Mouse (Mus musculus): ENCODE measurements around the gene Pbdc1.
"Not testable (repeated sequence)": the region's sequence is repeated elsewhere in the genome, so short reads cannot be mapped to it uniquely, and the experiment has no call there.

The Pbdc1 gene

DNA sequence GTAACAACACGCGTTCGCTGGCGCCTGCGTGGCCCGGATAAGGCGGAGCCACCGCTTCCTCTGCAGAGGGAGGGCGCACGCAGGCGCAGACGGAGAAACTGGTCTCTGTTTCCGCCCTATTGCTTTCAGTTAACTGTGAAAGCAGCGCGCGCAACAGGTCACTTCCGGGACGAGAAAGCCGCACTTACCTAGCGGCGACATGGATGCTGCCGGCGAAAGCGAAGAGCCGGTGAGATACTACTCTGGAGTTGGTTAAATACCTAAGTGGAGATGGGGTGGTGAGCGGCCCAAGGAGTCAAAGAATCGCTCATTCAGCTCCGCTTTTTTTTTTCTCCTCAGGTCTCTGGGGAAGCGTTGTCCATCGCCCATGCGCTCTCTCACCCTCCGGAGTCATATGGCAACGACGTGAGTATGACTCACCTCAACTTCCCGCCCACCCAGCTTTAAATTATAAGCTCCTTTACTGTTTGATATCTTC lies at the start of gene Pbdc1:
Gene Pbdc1 (plus strand): TSS at position 142 of the 478 bp plus-strand sequence.
- DNase-seq (ENCODE audit: low read depth, low spot score), result peak; percentile 86

- DNase-seq (ENCODE audit: low read depth, low spot score), result no peak
Observed at GRCm38 (mm10) chrX:105037666-105038065, 41.9 kb upstream of the Pbdc1 start.

GRCm38 (mm10) chrX:105064294-105064693 lies 15.3 kb upstream of the Pbdc1 start:
- DNase-seq (ENCODE audit: low read depth, low spot score), result no peak

DNA sequence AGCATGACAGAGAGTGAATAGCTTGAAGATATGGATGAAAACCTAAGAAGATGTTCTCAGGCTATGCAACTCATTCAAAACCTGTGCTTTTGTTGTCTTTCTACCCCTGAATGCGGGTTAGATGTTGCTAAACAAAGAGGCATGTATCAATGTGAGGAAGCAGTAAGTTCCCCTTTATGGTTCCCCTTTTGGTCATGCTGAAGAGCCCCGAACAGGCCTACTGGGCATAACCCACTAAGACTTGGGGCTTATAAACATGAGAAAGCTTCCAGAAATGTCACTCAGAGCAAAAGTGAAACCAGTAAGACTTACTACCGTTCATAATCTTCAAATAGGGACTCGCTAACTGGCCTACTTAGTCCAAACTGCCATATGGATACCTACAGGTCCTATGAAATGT lies 14.8 kb upstream of the Pbdc1 start:
- DNase-seq (ENCODE audit: low read depth, low spot score), result peak; percentile 4

GRCm38 (mm10) chrX:105069671-105070503 lies 9.7 kb upstream of the Pbdc1 start:
- DNase-seq (ENCODE audit: low read depth, low spot score), result peak; percentile 71

DNA sequence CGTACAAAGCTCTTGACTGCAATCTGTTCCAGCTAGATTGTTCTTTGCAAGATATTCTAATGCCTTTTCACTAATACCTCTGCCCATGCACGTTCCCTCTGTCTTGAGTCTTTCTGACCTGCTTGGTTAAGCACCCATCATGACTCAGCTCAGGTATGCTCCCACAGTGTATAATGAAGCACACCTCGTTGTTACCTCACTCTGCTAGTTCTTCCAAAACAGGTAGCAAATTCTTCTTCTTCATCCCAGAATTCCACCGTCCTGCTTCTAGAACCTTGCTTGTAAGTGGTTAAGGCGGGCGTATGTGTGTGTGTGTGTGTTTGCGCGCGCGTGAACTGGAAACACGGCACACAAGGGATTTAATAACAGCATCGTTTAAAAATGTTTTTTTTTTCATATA lies 405 bp upstream of the Pbdc1 start:
- DNase-seq (ENCODE audit: low read depth, low spot score), result no peak

- DNase-seq (ENCODE audit: low read depth, low spot score), result no peak
Observed at GRCm38 (mm10) chrX:105080096-105080495, 540 bp downstream of the Pbdc1 start.

DNA sequence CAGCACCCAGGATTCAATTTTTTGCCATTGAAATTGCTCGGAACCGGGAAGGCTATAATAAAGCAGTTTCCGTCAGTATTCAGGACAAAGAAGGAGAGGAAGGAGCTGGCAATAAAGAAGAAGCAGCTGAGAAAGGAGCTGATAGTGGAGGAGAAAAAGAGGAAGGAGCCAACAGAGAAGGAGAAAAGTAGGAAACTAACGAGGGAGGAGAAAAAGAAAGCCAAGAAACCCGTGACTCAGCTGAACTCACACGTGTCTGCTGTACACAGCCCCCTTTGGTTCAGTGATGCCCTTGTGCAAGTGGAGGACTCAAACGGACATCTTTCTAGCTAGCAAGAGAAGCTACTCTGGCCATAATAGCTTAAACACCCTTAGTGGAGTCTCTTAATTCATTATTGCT lies 3.5 kb downstream of the Pbdc1 start:
- not testable (repeated sequence) for DNase-seq (ENCODE audit: low read depth, low spot score)

- DNase-seq (ENCODE audit: low read depth, low spot score), result no peak
Observed at GRCm38 (mm10) chrX:105104175-105104574, 24.6 kb downstream of the Pbdc1 start.

GRCm38 (mm10) chrX:105114994-105115393 lies 35.4 kb downstream of the Pbdc1 start:
- no peak for DNase-seq (ENCODE audit: low read depth, low spot score)

- peak; percentile 16 for DNase-seq (ENCODE audit: low read depth, low spot score)
Observed at GRCm38 (mm10) chrX:105120275-105121226, 41.0 kb downstream of the Pbdc1 start, which contains the start of gene Magee1. Magee1 (plus strand) TSS chrX:105120378.

- no peak for DNase-seq (ENCODE audit: low read depth, low spot score)
Observed at GRCm38 (mm10) chrX:105121227-105121865, 41.8 kb downstream of the Pbdc1 start.

DNA sequence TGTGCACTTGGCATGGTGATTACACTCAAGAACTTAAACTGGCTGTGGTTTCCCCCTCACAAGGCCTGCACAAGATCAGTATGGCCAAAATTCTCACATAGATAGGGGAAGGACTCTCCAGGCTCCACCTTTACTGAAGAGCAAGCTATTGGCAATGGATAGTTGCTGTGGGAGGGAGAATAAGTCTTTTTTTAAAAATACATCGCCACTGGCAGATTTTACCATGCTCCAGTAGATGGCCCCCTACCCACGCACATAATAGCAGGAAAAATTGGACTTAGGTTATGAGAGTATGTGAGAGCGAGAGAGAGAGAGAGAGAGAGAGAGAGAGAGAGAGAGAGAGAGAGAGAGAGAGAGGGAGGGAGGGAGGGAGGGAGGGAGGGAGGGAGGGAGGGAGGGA lies 45.3 kb downstream of the Pbdc1 start:
- no peak for DNase-seq (ENCODE audit: low read depth, low spot score)

DNA sequence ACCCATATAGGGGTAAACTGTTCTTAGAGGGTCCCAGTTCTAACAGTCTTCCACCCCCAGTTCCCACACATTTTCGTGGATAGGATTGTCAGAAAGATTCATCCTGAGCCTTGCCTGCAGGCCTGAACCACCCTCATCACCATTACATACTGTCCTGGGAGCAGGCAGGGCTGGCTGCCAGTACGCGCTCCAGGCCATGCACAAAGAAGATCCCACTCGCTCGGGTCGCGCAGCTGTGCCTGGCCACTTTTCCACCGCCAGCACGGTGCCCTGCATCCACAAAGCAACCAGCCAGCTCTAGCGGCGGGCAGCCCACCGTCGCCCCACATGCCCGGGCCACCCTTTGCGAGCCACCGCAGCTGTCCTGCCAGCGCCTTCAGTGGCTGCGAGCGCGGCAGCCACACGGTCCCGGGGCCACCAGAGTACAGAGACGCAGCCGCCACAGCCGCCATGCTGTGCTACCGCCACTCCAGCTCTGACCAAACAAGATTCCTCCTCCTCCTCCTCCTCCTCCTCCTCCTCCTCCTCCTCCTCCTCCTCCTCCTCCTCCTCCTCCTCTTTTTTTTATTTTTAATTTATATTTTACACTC lies 72.4 kb downstream of the Pbdc1 start:
- DNase-seq (ENCODE audit: low read depth, low spot score), result no peak

GRCm38 (mm10) chrX:105165007-105165406 lies 85.5 kb downstream of the Pbdc1 start:
- not testable (repeated sequence) for DNase-seq (ENCODE audit: low read depth, low spot score)
